Mouse (Mus musculus): ENCODE data around the gene Gins3.

- TF ChIP-seq CTCF (IDR thresholded peaks at IDR 0.05; ENCODE audit: low read depth), result no peak
- peak; percentile 60; the same call in 1 of the 2 replicates for TF ChIP-seq EP300 (IDR thresholded peaks at IDR 0.05; ENCODE audit: low read depth)
These were observed at the start of gene Gins3 for GRCm38 (mm10) chr8:95633262-95634062.

Data from liver, postnatal 0 days (tissue).